Mouse (Mus musculus) hindbrain, embryonic 11.5 days (tissue): ENCODE measurements at regions not wholly inside any gene's neighbourhood (a gene's known extent, or its start where the extent isn't known, plus 50 kb on each side); places are given as distances from the start of the nearest gene placed in this dataset.
A peak's percentile ranks its signal among the peaks of the same experiment; 100 is the strongest.
"Not testable (repeated sequence)": the region's sequence is repeated elsewhere in the genome, so short reads cannot be mapped to it uniquely, and the experiment has no call there.

Experiments
- ATAC-seq: fragments of 200-750 bp; cut with Nextera tagmentation; 2 replicates; pipeline ENCODE4 v1.8.0; 2017; ENCODE audit warnings: mild to moderate bottlenecking, moderate TSS enrichment, moderate library complexity; ENCODE audit not compliant: low FRiP score
- DNase-seq: peaks from one replicate; pipeline ENCODE4 v3.0.0-alpha.2; 2015; ENCODE audit warnings: low spot score
- H3K27ac ChIP-seq: fragments of 300-500 bp; sonication (generic); 2 replicates; pipeline ENCODE4 v1.5.1; 2014; ENCODE audit warnings: mild to moderate bottlenecking, low read depth, low read length
- H3K27me3 ChIP-seq: fragments of 300-500 bp; sonication (generic); 2 replicates; pipeline ENCODE4 v1.6.1; 2014; ENCODE audit warnings: mild to moderate bottlenecking, low read length, moderate library complexity, mixed read lengths; ENCODE audit not compliant: control insufficient read depth, insufficient read depth
- H3K36me3 ChIP-seq: fragments of 300-500 bp; sonication (generic); 2 replicates; pipeline ENCODE4 v1.6.1; 2014; ENCODE audit warnings: mild to moderate bottlenecking, low read length, moderate library complexity, mixed read lengths; ENCODE audit not compliant: control insufficient read depth, insufficient read depth
- H3K4me1 ChIP-seq: fragments of 300-500 bp; sonication (generic); replicated peaks from 2 replicates; pipeline ENCODE4 v1.6.1; 2014; ENCODE audit warnings: low read length, mixed read lengths; ENCODE audit not compliant: control insufficient read depth, insufficient read depth
- H3K4me2 ChIP-seq: fragments of 300-500 bp; sonication (generic); replicated peaks from 2 replicates; pipeline ENCODE4 v1.6.1; 2014; ENCODE audit warnings: mild to moderate bottlenecking, low read depth, low read length
- H3K4me3 ChIP-seq: fragments of 300-500 bp; sonication (generic); 2 replicates; pipeline ENCODE4 v1.5.1; 2014; ENCODE audit warnings: low read depth, low read length
- H3K9ac ChIP-seq: fragments of 300-500 bp; sonication (generic); 2 replicates; pipeline ENCODE4 v1.6.1; 2014; ENCODE audit warnings: low read depth, low read length
- H3K9me3 ChIP-seq: fragments of 300-500 bp; sonication (generic); 2 replicates; pipeline ENCODE4 v1.6.1; 2016; ENCODE audit warnings: low read length; ENCODE audit not compliant: control insufficient read depth
- WGBS: fragments of 180-500 bp; shearing (Covaris S2); extraction: QIAGEN DNeasy Blood & Tissue Kit; methylation state at CpG from one replicate; pipeline ENCODE4 v1.1.7; 2014; 5-methylcytosine and 5-hydroxymethylcytosine counted together

DNA sequence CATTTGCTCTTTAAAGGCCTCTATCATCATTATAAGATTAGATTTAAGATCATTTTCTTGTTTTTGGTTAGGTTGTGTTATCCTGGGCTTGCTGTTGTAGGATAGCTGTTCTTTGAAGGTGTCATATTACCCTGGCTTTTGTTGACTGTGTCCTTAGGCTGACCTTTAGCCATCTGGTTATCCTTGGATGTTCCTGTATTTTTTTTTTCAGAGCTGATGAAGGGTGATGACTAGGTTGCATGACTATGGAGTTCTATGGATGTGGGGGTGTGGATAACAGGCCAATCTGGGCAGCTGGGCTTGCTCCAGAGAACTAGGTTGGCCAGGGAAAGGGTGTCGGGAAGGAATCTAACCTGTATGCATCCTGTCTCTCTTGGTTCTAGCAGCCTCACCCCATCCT is 74.2 kb downstream of the Dmrta1 start:
- no peak overlapping the region for H3K9ac ChIP-seq

DNA sequence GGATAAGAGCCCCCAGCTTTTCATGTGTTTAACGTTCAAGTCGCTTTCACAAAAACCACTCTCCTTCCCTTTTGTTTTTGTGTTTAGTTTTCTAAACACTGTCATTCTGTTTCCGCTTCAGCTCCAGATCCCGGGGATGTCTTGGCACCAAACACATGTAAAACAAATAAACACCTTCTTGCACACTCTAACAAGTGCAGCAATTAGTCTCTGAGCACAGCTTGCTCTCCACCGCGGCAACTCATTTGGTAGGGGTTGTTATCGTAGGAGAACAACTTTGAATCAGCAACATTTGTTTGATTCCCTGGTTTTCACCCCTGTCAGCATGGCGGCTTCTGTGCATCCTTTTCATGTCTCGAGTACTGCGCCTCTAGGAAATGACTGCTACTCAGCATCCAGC is 97.0 kb downstream of the Dmrta1 start:
- 70% methylated on average over 10 of the region's 10 CpGs for WGBS
- ATAC-seq: no peak
- Histone ChIP-seq H3K27ac (no peak overlapping the region), H3K4me1 (no peaks in the 10 kb centered on the region), H3K9me3 (no peaks in the 10 kb centered on the region), H3K36me3 (no peaks in the 10 kb centered on the region), H3K4me2 (no peak overlapping the region), H3K9ac (no peak overlapping the region), H3K27me3 (no peaks in the 10 kb centered on the region), H3K4me3 (no peak overlapping the region)
- DNase-seq: no peak

More for the DNA sequence above, 74.2 kb downstream of the Dmrta1 start:
- Histone ChIP-seq H3K4me3 (no peak overlapping the region), H3K4me1 (no peaks in the 10 kb centered on the region), H3K27me3 (no peaks in the 10 kb centered on the region), H3K4me2 (no peak overlapping the region), H3K27ac (no peak overlapping the region), H3K36me3 (no peaks in the 10 kb centered on the region), H3K9me3 (no peaks in the 10 kb centered on the region)
- DNase-seq (no peak), ATAC-seq (no peak)
- 89% methylated on average over 1 of the region's 1 CpGs for WGBS

DNA sequence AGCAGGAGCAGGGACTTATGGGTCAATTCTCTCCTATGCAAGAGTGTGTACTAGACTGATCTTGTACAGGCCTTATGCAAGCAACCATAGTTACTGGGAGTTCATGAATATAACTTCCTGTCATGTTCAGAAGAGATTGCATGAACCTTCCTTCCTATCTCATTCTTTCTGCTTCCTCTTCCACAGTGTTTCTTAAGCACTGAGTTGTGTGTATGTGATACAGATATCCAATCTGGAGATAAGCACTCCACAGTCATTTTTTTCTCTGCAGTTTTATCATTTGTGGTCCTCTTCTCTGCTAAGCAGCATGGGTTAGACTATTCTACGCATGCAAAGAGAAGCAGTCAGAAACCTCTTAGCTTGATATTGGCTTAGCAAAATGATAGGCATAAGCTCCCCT is 102.3 kb downstream of the Dmrta1 start:
- no peak overlapping the region for H3K27ac ChIP-seq
- ATAC-seq (no peak), DNase-seq (no peak)
- H3K36me3 ChIP-seq: no peaks in the 10 kb centered on the region
- no peak overlapping the region for H3K9ac ChIP-seq
- no peaks in the 10 kb centered on the region for H3K4me1 ChIP-seq
- H3K27me3 ChIP-seq: no peaks in the 10 kb centered on the region
- H3K4me3 ChIP-seq: no peak overlapping the region
- no peaks in the 10 kb centered on the region for H3K9me3 ChIP-seq
- no peak overlapping the region for H3K4me2 ChIP-seq
- WGBS: 97% methylated on average over 1 of the region's 1 CpGs

DNA sequence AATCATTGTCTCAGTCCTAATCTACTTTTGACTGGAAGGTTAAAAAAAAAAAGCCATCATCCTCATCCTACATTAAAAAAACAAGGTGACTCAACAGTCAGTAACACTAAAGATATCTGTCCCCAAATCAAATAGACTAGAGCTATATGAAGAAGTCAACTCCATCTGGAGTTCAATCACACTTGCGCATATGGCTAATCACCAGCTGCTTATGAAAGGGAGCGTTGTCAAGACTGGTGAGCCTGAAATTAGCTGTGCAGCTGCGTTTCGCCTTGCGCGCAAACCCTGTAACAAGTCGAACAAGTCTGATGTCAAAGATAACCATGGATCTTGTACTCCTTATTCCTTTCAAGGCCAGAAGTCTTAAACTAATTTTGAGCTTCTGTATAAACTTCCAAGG is 137.6 kb downstream of the Dmrta1 start:
- Histone ChIP-seq H3K27me3 (no peaks in the 10 kb centered on the region), H3K4me1 (no peaks in the 10 kb centered on the region), H3K9me3 (no peaks in the 10 kb centered on the region), H3K4me3 (no peak overlapping the region), H3K36me3 (no peaks in the 10 kb centered on the region), H3K4me2 (no peak overlapping the region), H3K27ac (no peak overlapping the region), H3K9ac (no peak overlapping the region)
- WGBS: 97% methylated on average over 7 of the region's 7 CpGs
- DNase-seq: no peak
- no peak for ATAC-seq

DNA sequence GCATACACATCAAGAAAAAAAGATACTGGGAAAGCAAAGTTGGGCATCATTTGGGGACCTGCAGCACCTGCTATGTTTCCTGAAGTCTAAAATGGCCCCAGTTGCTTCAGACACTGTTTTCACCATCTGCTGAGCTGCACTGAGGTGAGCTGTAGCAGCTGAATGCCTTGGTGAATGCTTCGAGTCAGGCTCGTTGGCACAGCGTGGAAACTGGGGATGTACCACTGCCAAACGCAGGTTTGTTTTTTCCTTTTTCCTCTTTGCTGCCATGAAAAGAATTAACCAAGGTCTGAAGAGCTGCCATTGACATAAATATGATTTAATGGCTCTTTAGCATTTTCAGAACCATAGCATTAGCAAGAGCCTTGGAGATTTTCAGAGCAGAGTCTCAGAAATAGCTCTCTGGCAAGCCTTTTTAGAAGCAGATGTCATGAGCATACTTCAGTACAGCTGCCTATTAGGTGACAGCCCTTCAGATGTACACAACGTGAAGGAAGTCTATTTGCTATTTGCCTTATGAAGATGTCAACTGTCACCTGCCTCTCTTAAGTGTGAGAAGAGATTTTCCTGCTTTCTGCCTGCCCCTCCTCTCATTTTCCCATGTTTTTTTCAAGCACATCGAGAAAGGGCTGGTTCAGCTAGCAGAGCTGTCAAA is 155.4 kb downstream of the Dmrta1 start:
- 83% methylated on average over 6 of the region's 6 CpGs for WGBS

DNA sequence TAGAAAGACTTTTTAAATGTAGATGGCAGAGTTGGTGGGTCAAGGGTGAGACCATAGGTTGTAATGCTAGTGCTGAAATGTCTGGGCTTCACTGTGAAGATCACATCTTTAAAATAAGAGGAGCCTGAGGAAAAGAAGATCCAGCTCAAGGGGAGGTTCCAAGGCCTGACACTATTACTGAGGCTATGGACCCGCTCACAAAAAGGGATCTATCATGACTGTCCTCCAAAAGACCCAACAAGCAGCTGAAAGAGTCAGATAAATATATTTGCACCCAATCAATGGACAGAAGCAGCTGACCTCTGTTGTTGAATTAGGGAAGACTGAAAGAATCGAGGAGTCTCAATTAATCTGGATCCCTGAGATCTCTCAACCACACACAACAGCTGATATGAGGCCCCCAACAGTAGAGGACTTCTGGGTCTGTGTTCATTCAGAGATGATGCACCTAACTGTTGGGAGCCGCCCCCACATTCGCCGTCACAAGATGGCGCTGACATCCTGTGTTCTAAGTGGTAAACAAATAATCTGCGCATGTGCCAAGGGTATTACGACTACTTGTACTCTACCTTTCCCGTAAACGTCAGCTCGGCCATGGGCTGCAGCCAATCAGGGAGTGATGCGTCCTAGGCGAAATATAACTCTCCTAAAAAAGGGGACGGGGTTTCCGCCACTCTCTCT is 196.3 kb downstream of the Dmrta1 start:
- 28% methylated on average over 7 of the region's 15 CpGs for WGBS
- not testable (repeated sequence) for H3K4me2 ChIP-seq, H3K4me3 ChIP-seq

More for the DNA sequence above, 155.4 kb downstream of the Dmrta1 start:
- Histone ChIP-seq H3K27ac (no peak overlapping the region), H3K9ac (no peak overlapping the region), H3K4me3 (no peak overlapping the region), H3K4me1 (no peaks in the 10 kb centered on the region), H3K36me3 (no peaks in the 10 kb centered on the region), H3K9me3 (no peaks in the 10 kb centered on the region), H3K4me2 (no peak overlapping the region), H3K27me3 (no peaks in the 10 kb centered on the region)
- ATAC-seq: no peak
- no peak for DNase-seq

DNA sequence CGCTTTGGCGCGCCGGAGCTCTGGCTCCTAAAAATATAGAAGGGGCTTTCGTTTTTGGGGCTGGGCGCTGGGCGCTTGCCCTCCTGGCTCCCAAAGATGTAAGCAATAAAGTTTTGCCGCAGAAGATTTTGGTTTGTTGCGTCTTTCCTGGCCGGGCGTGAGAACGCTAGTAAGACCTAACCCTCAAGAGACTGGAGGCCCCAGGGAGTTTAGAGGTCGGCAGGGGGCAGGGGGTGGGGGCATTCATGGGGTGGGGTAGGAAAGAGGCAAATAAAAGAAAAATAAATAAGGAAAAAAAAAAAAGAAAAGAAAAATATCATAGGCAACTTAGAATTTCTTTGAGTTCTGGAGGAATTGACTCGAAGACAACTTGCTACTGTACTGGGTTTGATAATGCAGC is 196.9 kb downstream of the Dmrta1 start:
- Histone ChIP-seq H3K4me3 (peak overlapping the region; percentile 31), H3K4me2 (peak overlapping the region; percentile 31), H3K9ac (peak overlapping the region; percentile 42; the same call in 1 of the 2 replicates)
- H3K4me1 ChIP-seq, DNase-seq, H3K27ac ChIP-seq, H3K27me3 ChIP-seq, H3K36me3 ChIP-seq, H3K9me3 ChIP-seq: not testable (repeated sequence)
- ATAC-seq: 0 out of 2 replicates have a peak, but pooled peaks have one; percentile 70
- 18% methylated on average over 7 of the region's 14 CpGs for WGBS

More for the DNA sequence above, 196.3 kb downstream of the Dmrta1 start:
- ATAC-seq (peak; percentile 87), DNase-seq (peak; percentile 44)
- H3K36me3 ChIP-seq, H3K4me1 ChIP-seq, H3K27me3 ChIP-seq, H3K27ac ChIP-seq, H3K9me3 ChIP-seq, H3K9ac ChIP-seq: not testable (repeated sequence)

DNA sequence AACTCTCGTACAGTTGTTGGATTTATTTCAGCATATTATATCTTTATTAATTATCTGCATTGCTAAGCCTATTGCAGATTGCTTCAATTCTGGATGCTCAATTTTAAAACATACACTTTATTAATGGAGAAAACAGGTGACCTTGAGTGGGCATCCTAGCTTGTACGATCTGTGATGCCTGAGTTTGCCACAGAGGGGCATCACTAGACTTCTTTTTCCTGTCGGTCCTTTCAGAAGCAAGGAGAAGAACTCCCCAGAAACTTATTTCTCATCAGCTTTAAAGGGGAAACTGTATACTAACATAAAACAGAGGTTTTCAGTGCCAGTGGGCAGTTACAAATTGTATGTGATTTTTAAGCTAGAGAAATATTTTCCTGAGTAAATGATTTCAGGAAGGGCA is 201.8 kb downstream of the Dmrta1 start:
- no peak overlapping the region for H3K27ac ChIP-seq
- H3K36me3 ChIP-seq: no peaks in the 10 kb centered on the region
- DNase-seq: peak; percentile 18
- no peaks in the 10 kb centered on the region for H3K4me1 ChIP-seq
- no peaks in the 10 kb centered on the region for H3K9me3 ChIP-seq
- H3K27me3 ChIP-seq: no peaks in the 10 kb centered on the region
- ATAC-seq: no peak
- H3K4me2 ChIP-seq: no peak overlapping the region
- H3K9ac ChIP-seq: no peak overlapping the region
- WGBS: 65% methylated on average over 3 of the region's 3 CpGs
- no peak overlapping the region for H3K4me3 ChIP-seq

DNA sequence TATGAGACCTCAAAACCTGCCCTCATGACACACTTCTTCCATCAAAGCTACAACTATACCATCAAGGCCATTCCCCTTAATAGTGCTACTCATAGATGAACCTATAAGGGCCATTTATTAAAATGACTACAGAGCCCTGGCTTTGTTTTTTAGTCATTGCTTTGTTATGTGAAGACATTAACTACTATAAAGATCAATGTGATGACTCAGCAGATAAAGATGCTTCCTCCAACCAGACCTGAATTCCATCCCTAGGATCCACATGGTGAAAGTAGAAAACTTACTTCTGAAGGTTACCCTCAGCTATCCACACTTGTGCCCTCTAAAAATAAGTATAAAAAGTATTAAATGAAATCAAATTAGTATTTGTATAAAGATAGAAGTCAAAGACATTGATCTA is 230.4 kb downstream of the Dmrta1 start:
- Histone ChIP-seq H3K9ac (no peak overlapping the region), H3K36me3 (no peaks in the 10 kb centered on the region), H3K4me2 (no peak overlapping the region), H3K27ac (no peak overlapping the region), H3K9me3 (no peaks in the 10 kb centered on the region), H3K4me1 (no peaks in the 10 kb centered on the region), H3K27me3 (no peaks in the 10 kb centered on the region), H3K4me3 (no peak overlapping the region)
- ATAC-seq: no peak
- no peak for DNase-seq
